Mouse (Mus musculus) ES-E14 (cell line): ENCODE measurements around the gene Osbpl10. TPM values are rescaled to one million over a fixed set of nuclear protein-coding genes. Genes with fewer than 3 reads are reported as not detected.

Experiments used
- DNase-seq: peaks from one replicate; pipeline ENCODE4 v3.0.0-alpha.2; 2013; ENCODE audit warnings: low read depth, low spot score
- H3K27ac ChIP-seq: 2 replicates; pipeline ENCODE4 v1.5.1; 2012; ENCODE audit warnings: low read depth, mild to moderate bottlenecking, low read length, moderate library complexity, mixed read lengths; ENCODE audit not compliant: poor library complexity, insufficient read depth, severe bottlenecking
- H3K36me3 ChIP-seq: 2 replicates; pipeline ENCODE4 v1.6.1; 2012; ENCODE audit warnings: mild to moderate bottlenecking, low read length, moderate library complexity, mixed read lengths; ENCODE audit not compliant: control insufficient read depth, poor library complexity, insufficient read depth, severe bottlenecking
- H3K4me1 ChIP-seq, 2 experiments: fragments of 150-350 bp in 1 of 2; sonication (generic) in 1 of 2; 2 replicates each; pipeline ENCODE4 v1.6.1; 2012; ENCODE audit warnings: low read length in 2 of 2, mild to moderate bottlenecking in 1 of 2, mixed read lengths in 1 of 2; ENCODE audit not compliant: control insufficient read depth in 2 of 2, insufficient read depth in 2 of 2, poor library complexity in 1 of 2
- H3K4me3 ChIP-seq, 2 experiments: fragments of 150-350 bp in 1 of 2; sonication (generic) in 1 of 2; 2 replicates each; pipeline ENCODE4 v1.5.1; 2012; ENCODE audit warnings: low read length in 2 of 2, low read depth in 1 of 2, mild to moderate bottlenecking in 1 of 2, mixed read lengths in 1 of 2; ENCODE audit not compliant: insufficient read depth in 1 of 2, poor library complexity in 1 of 2, severe bottlenecking in 1 of 2
- H3K9ac ChIP-seq: 2 replicates; pipeline ENCODE4 v1.6.1; 2012; ENCODE audit warnings: low read depth, mild to moderate bottlenecking, low read length, mixed read lengths; ENCODE audit not compliant: poor library complexity, insufficient read depth, severe bottlenecking
- H3K9me3 ChIP-seq: fragments of 150-350 bp; sonication (generic); 2 replicates; pipeline ENCODE4 v1.6.1; 2012; ENCODE audit warnings: low read depth, mild to moderate bottlenecking, low read length; ENCODE audit not compliant: control insufficient read depth, insufficient read depth
- CHD2 ChIP-seq: IDR thresholded peaks from 2 replicates; pipeline ENCODE4 v1.6.1; 2014; ENCODE audit warnings: mild to moderate bottlenecking, low read depth, low read length, inconsistent platforms
- HCFC1 ChIP-seq: IDR thresholded peaks from 2 replicates; pipeline ENCODE4 v1.6.1; 2012; ENCODE audit warnings: low read length, inconsistent platforms, borderline replicate concordance; ENCODE audit not compliant: insufficient read depth
- MAFK ChIP-seq: IDR thresholded peaks from 2 replicates; pipeline ENCODE4 v1.6.1; 2014; ENCODE audit warnings: mild to moderate bottlenecking, low read depth, low read length, inconsistent platforms; ENCODE audit not compliant: insufficient read depth
- ZC3H11A ChIP-seq: IDR thresholded peaks from 2 replicates; pipeline ENCODE4 v1.6.1; 2012; ENCODE audit warnings: low read depth, mild to moderate bottlenecking, inconsistent platforms, low read length, borderline replicate concordance
- ZNF384 ChIP-seq: IDR thresholded peaks from 2 replicates; pipeline ENCODE4 v1.6.1; 2012; ENCODE audit warnings: low read depth, low read length, inconsistent platforms
- in situ Hi-C, 2 experiments: fragments of 600-800 bp; cut with MboI; formaldehyde crosslinking; loops; one replicate each; pipeline ENCODE4 v1.15.1; 2025; ENCODE audit warnings: low sequenced_read_pairs in 2 of 2, inconsistent platforms in 1 of 2; ENCODE audit not compliant: unreplicated experiment in 2 of 2
- total RNA-seq: library from RNA; depleted of rRNA; stranded (reverse); fragments of 300-350 nt; gene quantifications from 2 replicates; pipeline ENCODE4 v1.2.3, GENCODE M21; 2012

Osbpl10 gene
- total RNA-seq, 1 experiment = 15.2 TPM

DNA sequence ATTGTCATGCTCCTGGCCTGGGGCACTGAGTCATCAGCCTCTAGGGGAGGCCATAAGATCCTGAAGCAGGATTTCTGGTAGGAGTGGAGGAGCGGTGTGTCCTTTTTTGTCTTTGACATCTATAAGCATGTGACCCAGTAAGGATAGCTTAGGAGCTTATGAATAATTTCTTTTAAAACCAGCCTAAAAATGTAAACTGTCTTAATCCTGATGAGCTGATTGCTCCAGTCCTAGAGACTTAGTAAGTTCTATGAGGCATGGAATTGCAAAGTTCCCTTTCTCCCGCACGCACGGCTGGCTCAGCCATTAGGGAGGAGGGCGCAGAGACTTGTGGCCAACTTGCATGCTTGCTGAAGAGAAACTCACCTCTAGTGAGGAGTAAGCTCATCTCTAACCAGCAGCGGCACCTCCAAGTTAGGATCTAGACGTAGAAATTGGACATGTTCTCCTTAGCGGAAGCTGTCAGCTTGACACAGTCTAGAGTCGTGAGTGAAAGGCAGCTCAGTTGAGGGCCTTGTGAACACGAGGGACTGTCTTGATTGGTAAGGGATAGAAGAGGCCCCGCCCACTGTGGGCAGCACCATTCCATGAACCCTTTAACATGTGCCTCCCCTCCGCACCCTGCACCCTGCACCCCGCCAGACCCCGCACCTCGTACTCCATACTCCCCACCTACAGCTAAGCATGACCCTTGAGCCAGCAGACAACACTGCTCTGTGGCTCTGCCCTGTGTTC, 122.0 kb downstream of the Osbpl10 start:
- Histone ChIP-seq H3K9ac (0 out of 2 replicates have a peak overlapping the region, but pooled peaks have one; percentile 51), H3K4me3 (peak overlapping the region; percentile 49 to 54), H3K27ac (no peak overlapping the region), H3K36me3 (no peaks in the 10 kb centered on the region), H3K4me1 (peaks cover 0 to 2% of the 10 kb centered on the region in 2 experiments; a peak in 1 of 4 replicates), H3K9me3 (no peaks in the 10 kb centered on the region)
- TF ChIP-seq MAFK = no peak
- TF ChIP-seq HCFC1 = no peak
- no peak for TF ChIP-seq ZC3H11A
- TF ChIP-seq CHD2 = no peak
- TF ChIP-seq ZNF384 = no peak
- in situ Hi-C loops = no loop called here
- no peak for DNase-seq

DNA sequence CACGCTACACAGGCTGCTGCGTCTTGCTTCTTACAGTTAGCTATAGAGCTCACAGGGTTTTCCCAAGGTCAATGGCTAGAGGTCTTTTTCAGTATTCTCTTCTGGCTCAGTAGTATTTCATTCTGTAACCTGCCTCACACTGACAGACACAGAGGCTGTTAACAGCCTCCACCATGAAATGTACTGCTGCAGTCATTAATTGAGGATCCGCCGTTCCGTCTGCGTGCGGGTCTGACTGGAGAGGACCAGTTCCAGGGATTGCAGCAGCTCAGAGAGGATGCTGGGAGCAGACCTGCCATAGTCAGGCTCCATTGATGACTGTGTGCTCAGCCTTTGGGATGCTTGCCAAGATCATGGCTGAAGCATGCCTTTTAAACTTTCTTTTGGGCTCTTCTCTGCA, 129.1 kb downstream of the Osbpl10 start:
- no peak overlapping the region; the same call in 1 of the 2 replicates for H3K9ac ChIP-seq
- in situ Hi-C loops = no loop called here
- DNase-seq = no peak
- peaks cover 0 to 4% of the 10 kb centered on the region in 2 experiments; a peak in 1 of 4 replicates for H3K4me1 ChIP-seq
- H3K27ac ChIP-seq = no peak overlapping the region
- TF ChIP-seq ZNF384 (no peak), HCFC1 (no peak), ZC3H11A (no peak), MAFK (no peak), CHD2 (no peak)
- H3K9me3 ChIP-seq = no peaks in the 10 kb centered on the region
- no peaks in the 10 kb centered on the region for H3K36me3 ChIP-seq
- H3K4me3 ChIP-seq = no peak overlapping the region

DNA sequence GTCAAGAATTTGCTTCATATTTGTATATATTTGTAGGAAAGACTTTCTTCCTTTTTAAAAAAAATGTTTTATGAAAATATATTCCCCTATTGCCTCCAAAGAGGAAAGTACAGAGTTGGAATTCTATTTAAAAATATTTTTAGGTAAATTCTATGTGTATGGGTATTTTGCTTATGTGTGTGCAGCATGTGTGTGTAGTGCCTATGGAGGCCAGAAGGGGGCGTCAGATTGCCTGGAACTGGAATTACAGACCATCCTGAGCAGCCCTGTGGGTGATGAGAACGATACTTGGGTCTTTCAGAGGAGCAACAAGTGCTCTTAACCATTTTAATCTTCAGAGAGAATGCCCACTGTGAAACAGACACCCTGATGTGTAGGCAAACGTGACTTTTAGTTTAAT, 132.3 kb downstream of the Osbpl10 start:
- Histone ChIP-seq H3K9me3 (no peaks in the 10 kb centered on the region), H3K27ac (no peak overlapping the region), H3K36me3 (no peaks in the 10 kb centered on the region), H3K4me3 (no peak overlapping the region), H3K9ac (no peak overlapping the region), H3K4me1 (peaks cover 1 to 5% of the 10 kb centered on the region in 2 experiments; a peak in 2 of 4 replicates)
- TF ChIP-seq CHD2 (no peak), ZNF384 (no peak), ZC3H11A (no peak), MAFK (no peak), HCFC1 (no peak)
- DNase-seq = no peak
- in situ Hi-C loops = no loop called here

DNA sequence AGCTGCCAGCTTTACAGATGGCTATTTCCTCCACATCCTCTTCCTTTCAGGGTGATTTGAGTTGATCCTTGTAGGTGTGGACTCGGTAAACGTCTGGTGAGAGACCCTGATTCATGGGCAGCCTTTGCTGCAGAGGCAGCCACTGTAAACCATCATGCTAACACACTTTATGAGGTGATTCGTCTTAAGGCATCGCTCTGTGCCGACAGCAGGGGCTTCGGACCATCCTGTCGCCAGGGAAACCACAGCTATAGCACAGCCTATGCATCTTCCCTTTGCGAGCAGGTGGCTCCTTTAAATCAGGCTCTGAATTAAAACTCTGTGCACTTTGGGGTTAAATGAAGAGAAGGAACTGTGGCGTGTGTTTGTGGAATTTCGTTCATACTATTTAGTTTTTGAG, 138.9 kb downstream of the Osbpl10 start:
- no peaks in the 10 kb centered on the region for H3K36me3 ChIP-seq
- H3K27ac ChIP-seq = no peak overlapping the region
- TF ChIP-seq ZC3H11A (no peak), ZNF384 (no peak), HCFC1 (no peak), CHD2 (no peak), MAFK (no peak)
- in situ Hi-C loops = no loop called here
- DNase-seq = no peak
- H3K9me3 ChIP-seq = no peaks in the 10 kb centered on the region
- H3K9ac ChIP-seq = no peak overlapping the region
- peaks cover 1 to 13% of the 10 kb centered on the region in 2 experiments; a peak in 2 of 4 replicates for H3K4me1 ChIP-seq
- H3K4me3 ChIP-seq = no peak overlapping the region
